Mouse (Mus musculus) embryonic facial prominence, embryonic 14.5 days (tissue): ENCODE measurements at regions not wholly inside any gene's neighbourhood (a gene's known extent, or its start where the extent isn't known, plus 50 kb on each side); places are given as distances from the start of the nearest gene placed in this dataset.
A peak's percentile ranks its signal among the peaks of the same experiment; 100 is the strongest.

Experiments
- ATAC-seq: fragments of 200-750 bp; cut with Nextera tagmentation; 2 replicates; pipeline ENCODE4 v1.8.0; 2017; ENCODE audit warnings: low read depth, moderate number of reproducible peaks, moderate TSS enrichment
- DNase-seq: peaks from one replicate; pipeline ENCODE4 v3.0.0-alpha.2; 2015; ENCODE audit warnings: low spot score
- H3K27ac ChIP-seq: fragments of 300-500 bp; sonication (generic); replicated peaks from 2 replicates; pipeline ENCODE4 v1.5.1; 2014; ENCODE audit warnings: low read depth, mild to moderate bottlenecking, low read length, moderate library complexity
- H3K27me3 ChIP-seq: fragments of 300-500 bp; sonication (generic); replicated peaks from 2 replicates; pipeline ENCODE4 v1.6.1; 2014; ENCODE audit warnings: low read length; ENCODE audit not compliant: control insufficient read depth, insufficient read depth
- H3K36me3 ChIP-seq: fragments of 300-500 bp; sonication (generic); 2 replicates; pipeline ENCODE4 v1.6.1; 2014; ENCODE audit warnings: low read length, mixed read lengths; ENCODE audit not compliant: control insufficient read depth, insufficient read depth
- H3K4me1 ChIP-seq: fragments of 300-500 bp; sonication (generic); 2 replicates; pipeline ENCODE4 v1.6.1; 2014; ENCODE audit warnings: antibody characterized with exemption, low read length; ENCODE audit not compliant: control insufficient read depth, insufficient read depth
- H3K4me2 ChIP-seq: fragments of 300-500 bp; sonication (generic); 2 replicates; pipeline ENCODE4 v1.6.1; 2014; ENCODE audit warnings: low read depth, mild to moderate bottlenecking, low read length, moderate library complexity, mixed read lengths
- H3K4me3 ChIP-seq: fragments of 300-500 bp; sonication (generic); 2 replicates; pipeline ENCODE4 v1.5.1; 2014; ENCODE audit warnings: low read depth, mild to moderate bottlenecking, low read length
- H3K9ac ChIP-seq: fragments of 300-500 bp; sonication (generic); 2 replicates; pipeline ENCODE4 v1.6.1; 2014; ENCODE audit warnings: low read depth, mild to moderate bottlenecking, low read length, moderate library complexity, mixed read lengths
- H3K9me3 ChIP-seq: fragments of 300-500 bp; sonication (generic); 2 replicates; pipeline ENCODE4 v1.6.1; 2016; ENCODE audit warnings: low read length; ENCODE audit not compliant: control insufficient read depth
- WGBS: fragments of 180-500 bp; shearing (Covaris S2); extraction: QIAGEN DNeasy Blood & Tissue Kit; methylation state at CpG from one replicate; pipeline ENCODE4 v1.1.7; 2014; 5-methylcytosine and 5-hydroxymethylcytosine counted together

DNA sequence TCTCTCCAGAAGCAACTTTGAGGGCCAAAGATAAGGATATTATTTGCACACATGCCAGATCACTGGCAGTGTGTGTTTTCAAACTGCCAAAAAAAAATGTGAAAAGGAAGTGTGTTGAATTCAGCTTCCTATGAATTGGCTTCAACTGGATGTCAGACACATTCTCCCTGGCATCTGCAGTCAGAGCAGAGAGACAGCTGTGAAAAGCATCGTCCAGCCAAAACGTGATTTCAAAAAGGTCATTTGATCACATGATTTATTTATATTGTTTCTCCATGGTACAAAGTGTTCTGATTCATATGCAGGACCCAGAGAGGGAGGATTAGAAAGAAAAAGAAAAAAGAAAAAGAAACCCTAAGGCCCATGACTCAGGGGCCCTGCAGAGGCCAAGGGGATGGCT is 207.2 kb upstream of the Adamts9 start:
- no peaks in the 10 kb centered on the region for H3K36me3 ChIP-seq
- no peaks in the 10 kb centered on the region for H3K9me3 ChIP-seq
- no peak for ATAC-seq
- H3K4me3 ChIP-seq, result no peak overlapping the region
- H3K27me3 ChIP-seq, result no peaks in the 10 kb centered on the region
- no peak overlapping the region for H3K4me2 ChIP-seq
- H3K27ac ChIP-seq, result no peak overlapping the region
- no peak overlapping the region for H3K9ac ChIP-seq
- no peaks in the 10 kb centered on the region for H3K4me1 ChIP-seq
- no peak for DNase-seq
- WGBS, result 43% methylated on average over 2 of the region's 2 CpGs

DNA sequence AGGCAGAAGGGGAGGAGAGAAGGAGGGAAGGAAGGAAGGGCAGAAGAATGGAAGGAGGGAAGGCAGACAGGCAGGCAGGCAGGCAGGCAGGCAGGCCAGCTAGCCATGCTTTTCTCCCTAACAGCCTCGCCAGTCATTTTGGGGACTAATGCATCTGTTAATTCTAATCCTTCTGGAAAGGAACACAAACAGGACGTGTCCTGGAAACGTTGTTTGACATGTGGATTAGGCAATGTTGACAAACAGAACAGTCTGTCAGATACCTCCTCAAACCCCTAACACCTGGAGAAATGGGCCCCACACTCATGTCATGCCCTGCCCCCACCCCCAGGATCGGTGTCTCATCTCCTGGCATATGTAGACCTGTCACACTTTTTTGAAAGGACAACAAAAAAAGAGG is 206.7 kb upstream of the Adamts9 start:
- H3K9ac ChIP-seq, result no peak overlapping the region
- no peak overlapping the region for H3K4me3 ChIP-seq
- H3K27ac ChIP-seq, result no peak overlapping the region
- DNase-seq (no peak), ATAC-seq (no peak)
- H3K4me1 ChIP-seq, result no peaks in the 10 kb centered on the region
- no peaks in the 10 kb centered on the region for H3K36me3 ChIP-seq
- WGBS, result 42% methylated on average over 4 of the region's 4 CpGs
- no peaks in the 10 kb centered on the region for H3K27me3 ChIP-seq
- no peak overlapping the region for H3K4me2 ChIP-seq
- H3K9me3 ChIP-seq, result no peaks in the 10 kb centered on the region

DNA sequence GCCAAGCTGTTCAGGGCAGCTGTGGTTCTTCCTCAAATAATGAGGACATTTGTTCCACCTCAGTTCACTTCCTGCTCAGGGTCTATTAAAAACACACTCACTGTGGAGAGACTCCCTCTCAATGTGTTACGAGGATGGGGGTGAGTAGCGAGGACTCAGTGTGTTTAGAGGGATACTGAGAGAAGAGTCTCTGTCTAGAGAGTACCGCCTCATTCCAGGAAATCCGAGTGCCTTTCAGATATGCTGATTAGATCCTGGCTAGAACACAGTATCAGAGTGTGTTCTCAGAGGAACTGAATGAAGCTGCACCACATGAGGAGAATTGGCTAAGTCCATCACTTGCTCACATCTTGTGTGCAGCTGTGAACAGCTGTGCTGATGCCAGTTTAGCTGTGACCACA is 197.0 kb upstream of the Adamts9 start:
- Histone ChIP-seq H3K9ac (no peak overlapping the region), H3K9me3 (no peaks in the 10 kb centered on the region), H3K36me3 (no peaks in the 10 kb centered on the region), H3K27ac (no peak overlapping the region), H3K27me3 (no peaks in the 10 kb centered on the region), H3K4me1 (no peaks in the 10 kb centered on the region), H3K4me3 (no peak overlapping the region), H3K4me2 (no peak overlapping the region)
- WGBS, result 17% methylated on average over 4 of the region's 4 CpGs
- ATAC-seq (peak; percentile 87), DNase-seq (peak; percentile 75)

DNA sequence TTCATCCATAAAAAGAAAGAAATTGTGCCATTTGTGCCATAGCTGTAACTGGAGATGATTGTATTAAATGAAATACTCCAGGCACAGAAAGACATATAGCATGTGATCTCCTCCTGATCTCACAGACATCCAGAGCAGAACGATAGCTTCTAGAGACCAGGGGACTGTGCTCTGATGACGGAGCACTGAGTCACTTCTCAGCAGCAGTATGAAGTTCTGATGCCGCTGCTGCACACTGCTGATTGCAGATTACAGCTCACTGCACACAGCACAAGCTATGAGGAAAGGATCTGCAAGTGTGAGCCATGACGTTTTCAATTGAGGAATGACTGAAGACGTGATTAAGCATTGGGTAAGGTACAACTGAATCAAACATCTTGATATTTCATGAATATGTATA is 190.6 kb upstream of the Adamts9 start:
- WGBS, result 67% methylated on average over 5 of the region's 5 CpGs
- DNase-seq, result no peak

DNA sequence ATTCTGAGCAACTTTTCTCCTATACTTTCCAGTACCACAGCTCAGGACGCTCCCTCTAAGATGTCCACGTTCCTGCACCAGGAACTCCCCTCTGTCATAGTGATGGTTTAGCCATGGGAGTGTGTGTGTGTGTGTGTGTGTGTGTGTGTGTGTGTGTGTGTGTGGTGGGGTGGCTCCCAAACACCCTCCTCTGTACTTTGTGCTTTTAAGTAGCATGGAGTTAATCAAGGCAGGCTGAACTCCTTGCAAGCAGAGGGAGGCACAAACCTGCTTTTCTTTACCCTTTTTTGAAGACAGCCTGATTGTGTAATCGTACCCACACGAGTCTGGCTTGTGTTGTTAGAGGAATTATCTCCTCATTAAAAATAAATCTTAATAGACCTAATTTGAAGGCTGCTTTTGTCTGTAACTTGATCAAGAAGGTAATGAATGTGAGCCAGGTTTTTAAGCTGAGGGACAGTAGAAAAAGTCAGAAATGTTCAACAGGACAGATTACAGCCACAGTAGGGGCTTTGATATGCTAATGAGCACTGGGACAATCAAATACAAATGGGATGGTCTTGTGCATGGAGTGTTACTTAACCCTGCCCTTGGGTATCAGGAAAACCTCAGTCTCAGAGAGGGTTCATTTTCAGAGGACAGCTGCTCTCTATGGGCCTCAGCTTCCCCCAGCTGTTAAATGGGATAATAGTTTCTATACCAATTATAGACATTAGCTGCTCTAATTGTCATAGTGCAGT is 187.8 kb upstream of the Adamts9 start:
- H3K9ac ChIP-seq, result no peak overlapping the region
- no peaks in the 10 kb centered on the region for H3K36me3 ChIP-seq
- DNase-seq (no peak), ATAC-seq (peak; percentile 83; the same call in 1 of the 2 replicates)
- no peaks in the 10 kb centered on the region for H3K4me1 ChIP-seq
- H3K27me3 ChIP-seq, result no peaks in the 10 kb centered on the region
- H3K4me2 ChIP-seq, result no peak overlapping the region
- no peaks in the 10 kb centered on the region for H3K9me3 ChIP-seq
- H3K27ac ChIP-seq, result no peak overlapping the region
- no peak overlapping the region for H3K4me3 ChIP-seq
- 28% methylated on average over 4 of the region's 4 CpGs for WGBS

More for the DNA sequence above, 190.6 kb upstream of the Adamts9 start:
- Histone ChIP-seq H3K9ac (no peak overlapping the region), H3K9me3 (no peaks in the 10 kb centered on the region), H3K4me1 (no peaks in the 10 kb centered on the region), H3K4me3 (no peak overlapping the region), H3K36me3 (no peaks in the 10 kb centered on the region), H3K27me3 (no peaks in the 10 kb centered on the region), H3K4me2 (no peak overlapping the region), H3K27ac (no peak overlapping the region)
- ATAC-seq, result no peak

DNA sequence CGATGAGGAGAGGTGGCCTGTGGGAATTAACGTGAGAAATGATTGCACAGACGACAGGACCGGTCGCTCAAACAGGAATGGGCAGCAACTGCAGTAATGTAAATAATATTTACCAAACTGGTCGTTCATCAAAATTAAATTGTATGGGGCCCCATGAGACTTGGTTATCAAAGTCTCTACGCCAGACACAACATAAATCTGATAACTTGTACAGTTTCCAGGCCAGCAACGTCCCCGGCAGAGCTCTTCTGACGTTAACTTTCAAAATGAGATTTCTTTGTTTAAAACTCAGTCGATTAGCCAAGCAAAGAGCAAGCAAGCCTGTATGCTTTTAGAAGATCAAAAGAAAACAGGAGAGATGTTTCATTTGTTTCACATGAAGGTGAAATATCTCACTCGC is 176.2 kb upstream of the Adamts9 start:
- ATAC-seq, result no peak
- DNase-seq, result no peak
- H3K27ac ChIP-seq, result no peak overlapping the region
- H3K4me1 ChIP-seq, result peaks cover 6% of the 10 kb centered on the region; the same call in 1 of the 2 replicates
- no peaks in the 10 kb centered on the region for H3K9me3 ChIP-seq
- H3K4me3 ChIP-seq, result no peak overlapping the region
- H3K4me2 ChIP-seq, result no peak overlapping the region
- H3K9ac ChIP-seq, result no peak overlapping the region
- H3K27me3 ChIP-seq, result no peaks in the 10 kb centered on the region
- WGBS, result 55% methylated on average over 12 of the region's 12 CpGs
- no peaks in the 10 kb centered on the region for H3K36me3 ChIP-seq

DNA sequence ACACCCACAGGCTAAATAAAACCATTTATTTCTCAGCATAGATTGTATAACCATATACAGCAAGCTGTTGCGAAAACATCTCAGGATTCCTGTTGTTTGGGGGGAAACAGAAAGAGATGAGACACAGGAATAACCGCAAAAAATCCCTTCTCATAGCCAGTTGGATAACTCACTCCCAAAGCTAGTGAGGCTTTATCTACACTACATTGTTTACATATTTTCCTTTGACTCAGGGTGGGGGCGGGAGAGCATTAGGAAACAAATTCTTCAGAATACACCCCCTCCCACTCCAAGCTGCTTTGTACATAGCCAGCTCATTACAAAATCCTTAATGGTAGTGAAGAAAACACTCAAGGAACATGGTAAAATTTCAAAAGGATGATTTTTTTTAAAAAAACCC is 170.1 kb upstream of the Adamts9 start:
- Histone ChIP-seq H3K4me3 (no peak overlapping the region), H3K36me3 (no peaks in the 10 kb centered on the region), H3K27me3 (no peaks in the 10 kb centered on the region), H3K9me3 (0 out of 2 replicates have a peak, but pooled peaks cover 3% of the 10 kb centered on the region), H3K9ac (no peak overlapping the region), H3K4me2 (no peak overlapping the region), H3K27ac (no peak overlapping the region), H3K4me1 (no peaks in the 10 kb centered on the region)
- 83% methylated on average over 3 of the region's 3 CpGs for WGBS
- ATAC-seq, result no peak
- no peak for DNase-seq

DNA sequence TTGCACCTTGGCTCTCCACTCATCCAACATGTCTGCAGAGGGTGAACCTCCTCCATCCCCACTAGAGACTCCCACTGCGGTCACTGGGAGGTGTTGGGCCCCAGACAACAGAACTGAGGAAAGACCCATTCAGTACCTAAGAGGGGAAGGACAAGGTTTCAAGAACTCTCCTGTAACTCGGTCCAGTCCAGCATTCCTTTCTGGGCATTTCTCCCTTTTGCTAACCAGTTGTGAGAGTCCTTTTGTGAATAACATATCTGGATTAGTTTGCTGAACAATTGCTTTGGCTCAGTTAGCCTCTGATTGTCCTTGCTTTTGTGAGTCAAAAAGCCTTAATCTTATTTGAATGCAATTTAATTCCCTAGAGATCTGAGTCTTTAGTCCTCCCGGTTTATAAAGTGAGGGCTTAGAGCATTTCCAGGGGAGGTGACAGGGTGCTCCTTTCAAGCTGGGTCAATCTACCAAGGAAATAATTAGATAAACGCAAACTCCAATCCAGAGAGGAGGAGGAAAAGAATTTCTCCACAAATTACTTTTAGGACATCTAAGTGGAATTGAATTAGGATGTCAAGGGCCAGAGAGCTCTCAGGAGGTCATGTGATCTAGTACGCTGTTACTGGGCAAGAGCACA is 151.6 kb upstream of the Adamts9 start:
- DNase-seq, result no peak
- Histone ChIP-seq H3K36me3 (no peaks in the 10 kb centered on the region), H3K4me1 (no peaks in the 10 kb centered on the region), H3K9me3 (no peaks in the 10 kb centered on the region), H3K27me3 (no peaks in the 10 kb centered on the region), H3K9ac (no peak overlapping the region), H3K4me2 (no peak overlapping the region), H3K27ac (no peak overlapping the region), H3K4me3 (no peak overlapping the region)
- WGBS, result 48% methylated on average over 5 of the region's 5 CpGs
- ATAC-seq, result no peak

DNA sequence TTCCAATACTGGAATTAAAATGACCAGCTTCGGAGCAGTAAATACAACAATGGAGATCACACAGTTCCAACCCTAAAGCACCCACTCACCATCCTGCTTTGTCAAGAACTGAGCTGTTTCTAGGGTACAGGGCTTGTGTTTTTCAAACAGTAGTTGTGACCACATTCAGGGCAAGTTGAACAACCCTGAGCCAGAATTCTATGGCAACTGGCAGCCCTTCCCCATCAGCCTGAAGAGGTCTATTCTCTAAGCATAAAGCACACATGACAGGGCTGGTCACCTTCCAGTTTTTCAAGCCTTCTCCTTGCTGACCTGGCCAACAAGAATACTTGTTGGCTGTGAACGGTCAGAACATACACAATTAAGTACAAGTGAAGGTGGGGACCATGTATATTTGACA is 150.5 kb upstream of the Adamts9 start:
- Histone ChIP-seq H3K4me3 (no peak overlapping the region), H3K4me1 (no peaks in the 10 kb centered on the region), H3K4me2 (no peak overlapping the region), H3K9me3 (no peaks in the 10 kb centered on the region), H3K9ac (no peak overlapping the region), H3K27me3 (no peaks in the 10 kb centered on the region), H3K27ac (no peak overlapping the region), H3K36me3 (no peaks in the 10 kb centered on the region)
- ATAC-seq, result no peak
- WGBS, result 88% methylated on average over 2 of the region's 2 CpGs
- DNase-seq, result no peak
